Mouse (Mus musculus) spleen, embryonic (tissue): ENCODE measurements around the gene Gls.

Source experiments
- CTCF ChIA-PET: fragments of 350-600 bp; sonication (Branson Sonifier 250); formaldehyde crosslinking; loops from one replicate; lab custom pipeline; 2022; lab: Charles Lee

Gene Gls

GRCm38 (mm10) chr1:52131787-52132377 lies 101.2 kb downstream of the Gls start:
- CTCF ChIA-PET, result interaction anchor here (0.8 kb wide), 1 partner anchor 92 kb away, joined by 5 read pairs; no protein-coding TSS in a partner anchor

GRCm38 (mm10) chr1:52129794-52130193 lies 103.2 kb downstream of the Gls start:
- CTCF ChIA-PET, result interaction anchor here (1.3 kb wide), 1 partner anchor 27 kb away, joined by 3 read pairs; no protein-coding TSS in a partner anchor

GRCm38 (mm10) chr1:52127350-52127749 lies 105.7 kb downstream of the Gls start:
- CTCF ChIA-PET, result no interaction called here

- CTCF ChIA-PET, result no interaction called here
Observed at GRCm38 (mm10) chr1:52124818-52125217, 108.2 kb downstream of the Gls start.

- CTCF ChIA-PET, result no interaction called here
Observed at GRCm38 (mm10) chr1:52121052-52121451, 112.0 kb downstream of the Gls start.

- CTCF ChIA-PET, result no interaction called here
Observed at GRCm38 (mm10) chr1:52120191-52120590, 112.8 kb downstream of the Gls start.

GRCm38 (mm10) chr1:52119691-52120090 lies 113.3 kb downstream of the Gls start:
- CTCF ChIA-PET, result no interaction called here

- CTCF ChIA-PET, result interaction anchor here (0.6 kb wide), 1 partner anchor 20 kb away, joined by 3 read pairs; no protein-coding TSS in a partner anchor
Observed at GRCm38 (mm10) chr1:52118860-52119591, 114.0 kb downstream of the Gls start, which contains the start of gene Stat1. Gene Stat1 (plus strand): TSS chr1:52119440.

GRCm38 (mm10) chr1:52117777-52118176 lies 115.3 kb downstream of the Gls start:
- CTCF ChIA-PET, result no interaction called here

- CTCF ChIA-PET, result no interaction called here
Observed at GRCm38 (mm10) chr1:52116441-52116840, 116.6 kb downstream of the Gls start.

- CTCF ChIA-PET, result interaction anchor here (1.0 to 1.1 kb wide), 3 partner anchors 12 to 21 kb away, joined by 3 read pairs; no protein-coding TSS in a partner anchor
Observed at GRCm38 (mm10) chr1:52113666-52114069, 119.4 kb downstream of the Gls start.
